Mouse (Mus musculus) 416B (cell line): Measurements from ENCODE around the gene Rangrf.
"Not testable (repeated sequence)": the region's sequence is repeated elsewhere in the genome, so short reads cannot be mapped to it uniquely, and the experiment has no call there.

Experiments
- DNase-seq: peaks from one replicate; pipeline ENCODE4 v3.0.0; 2011; ENCODE audit warnings: low read depth

Rangrf gene

DNA sequence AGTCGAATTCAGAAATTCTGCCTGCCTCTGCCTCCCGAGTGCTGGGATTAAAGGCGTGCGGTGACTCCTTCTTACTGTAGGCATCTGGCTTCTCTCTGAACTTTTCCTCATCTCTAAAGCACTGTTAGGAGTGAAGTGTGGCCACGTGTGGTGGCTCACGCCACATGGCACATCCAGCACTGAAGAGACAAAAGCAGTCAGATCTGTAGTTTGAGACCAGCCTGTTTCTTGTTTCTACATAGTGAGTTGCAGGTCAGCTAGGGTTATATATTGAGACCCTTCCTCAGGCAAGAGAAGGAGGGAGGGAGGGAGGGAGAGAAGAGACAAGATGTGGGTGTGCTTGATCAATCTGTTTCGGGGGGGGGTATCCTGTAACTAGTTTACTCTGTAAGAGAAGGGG, at the start of gene Rangrf:
Rangrf (minus strand) TSS at position 101 of the 400 bp plus-strand sequence.
- DNase-seq, result no peak

GRCm38 (mm10) chr11:69020691-69021090, 45.7 kb upstream of the Rangrf start:
- no peak for DNase-seq

GRCm38 (mm10) chr11:69016755-69017154, 41.8 kb upstream of the Rangrf start:
- no peak for DNase-seq

GRCm38 (mm10) chr11:69015644-69016441, 40.9 kb upstream of the Rangrf start, which contains the start of gene Ctc1:
TSS of gene Ctc1 (plus strand) at chr11:69015911.
- DNase-seq, result peak; percentile 98

GRCm38 (mm10) chr11:69012071-69012601, 37.2 kb upstream of the Rangrf start:
- DNase-seq, result peak; percentile 96

- DNase-seq, result peak; percentile 59
These were observed 36.5 kb upstream of the Rangrf start for GRCm38 (mm10) chr11:69011445-69011844.

DNA sequence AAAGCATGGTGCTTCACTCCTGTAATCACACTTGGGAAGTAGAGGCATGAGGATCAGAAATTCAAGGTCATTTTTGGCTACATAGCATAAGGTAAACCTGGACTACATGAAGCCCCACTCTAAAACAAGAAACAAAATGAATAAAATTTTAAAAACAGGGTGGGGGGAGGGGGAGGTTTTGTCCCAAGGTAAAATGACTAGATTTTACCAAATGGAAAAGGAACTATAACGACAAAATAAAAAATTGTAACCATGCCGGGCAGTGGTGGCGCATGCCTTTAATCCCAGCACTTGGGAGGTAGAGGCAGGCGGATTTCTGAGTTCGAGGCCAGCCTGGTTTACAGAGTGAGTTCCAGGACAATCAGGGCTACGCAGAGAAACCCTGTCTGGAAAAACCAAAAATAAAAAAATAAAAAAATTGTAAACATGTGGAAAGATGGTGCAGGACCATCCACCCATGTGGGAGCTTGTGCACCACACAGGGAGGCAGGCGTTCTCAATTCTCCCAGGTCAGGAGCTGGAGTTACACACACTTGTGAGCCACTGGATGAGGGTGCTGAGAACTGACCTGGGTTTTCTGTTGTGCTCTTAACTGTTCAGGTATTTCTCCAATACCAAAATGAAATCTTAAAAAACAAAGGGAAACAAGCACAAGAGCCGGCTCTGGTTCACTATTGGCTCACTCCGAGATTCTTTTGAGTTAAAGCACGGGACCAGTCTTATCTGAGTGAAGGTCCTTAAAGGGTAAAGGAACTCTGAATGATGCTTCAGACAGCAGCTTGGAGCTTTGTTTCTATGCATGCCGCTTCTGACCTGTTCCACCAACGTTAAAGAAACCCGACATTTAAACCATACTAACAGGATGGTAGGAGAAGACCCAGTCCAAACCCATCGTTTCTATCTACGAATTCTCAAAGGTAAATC, 35.7 kb upstream of the Rangrf start:
- DNase-seq, result no peak

- DNase-seq, result no peak
These were observed 34.5 kb upstream of the Rangrf start for GRCm38 (mm10) chr11:69009508-69009907.

DNA sequence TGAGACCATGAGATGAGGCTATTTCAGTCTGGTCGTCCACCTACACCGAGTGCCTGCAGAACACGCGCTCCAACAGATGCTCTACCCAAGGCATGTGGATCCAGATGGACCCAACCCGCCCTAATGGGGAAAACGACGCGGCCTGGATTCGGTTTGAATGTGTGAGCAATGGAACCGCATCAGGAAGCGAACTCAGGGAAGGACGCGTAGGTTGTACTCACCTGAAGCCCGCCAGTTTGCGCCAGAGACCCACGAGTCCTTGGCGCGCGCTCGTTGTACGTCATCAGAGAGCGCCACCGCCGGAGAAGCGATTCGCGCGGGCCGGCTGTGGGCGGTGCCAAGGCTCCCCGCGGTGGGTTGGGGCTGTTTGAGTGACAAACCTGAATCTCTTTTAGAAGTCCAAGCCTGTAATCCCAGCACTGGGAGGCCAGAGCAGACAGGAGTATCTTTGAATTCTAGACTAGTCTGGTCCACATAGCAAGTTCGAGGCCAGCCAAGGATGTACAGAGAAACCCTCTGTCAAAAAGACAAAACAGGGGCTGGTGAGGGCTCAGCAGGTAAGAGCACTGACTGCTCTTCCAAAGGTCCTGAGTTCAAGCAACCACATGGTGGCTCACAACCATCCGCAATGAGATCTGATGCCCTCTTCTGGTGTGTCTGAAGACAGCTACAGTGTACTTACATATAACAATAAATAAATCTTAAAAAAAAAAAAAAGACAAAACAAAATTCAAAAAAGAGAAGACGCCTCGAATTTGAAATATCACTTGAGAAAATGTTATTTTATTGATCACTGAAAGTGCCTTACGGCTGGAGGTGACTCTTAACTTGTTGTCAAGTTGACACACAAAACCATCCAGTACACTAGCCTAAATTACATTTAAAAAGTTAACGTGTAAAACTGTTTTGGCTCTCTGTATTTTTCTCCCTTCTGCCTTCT, 33.5 kb upstream of the Rangrf start, which contains the start of gene Pfas:
Pfas (minus strand) TSS at position 279 of the 940 bp plus-strand sequence.
- DNase-seq, result peak; percentile 97

DNA sequence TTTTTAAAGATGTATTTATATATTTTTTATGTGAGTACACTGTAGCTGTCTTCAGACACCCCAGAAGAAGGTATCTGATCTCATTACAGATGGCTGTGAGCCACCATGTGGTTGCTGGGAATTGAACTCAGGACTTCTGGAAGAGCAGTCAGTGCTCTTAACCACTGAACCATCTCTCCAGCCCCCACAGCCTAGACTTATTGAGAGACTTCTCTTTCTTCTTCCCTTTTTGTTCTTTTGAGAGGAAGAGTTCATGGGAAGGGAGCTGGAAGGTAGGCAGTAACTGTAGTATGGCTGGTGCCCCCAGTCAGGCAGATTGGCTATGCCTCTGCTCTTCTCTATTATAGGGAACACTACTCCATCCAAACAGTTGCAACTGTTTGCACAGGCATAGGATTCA, 31.6 kb upstream of the Rangrf start:
- not testable (repeated sequence) for DNase-seq

- DNase-seq, result peak; percentile 39
These were observed 30.2 kb upstream of the Rangrf start for GRCm38 (mm10) chr11:69005193-69005592.

DNA sequence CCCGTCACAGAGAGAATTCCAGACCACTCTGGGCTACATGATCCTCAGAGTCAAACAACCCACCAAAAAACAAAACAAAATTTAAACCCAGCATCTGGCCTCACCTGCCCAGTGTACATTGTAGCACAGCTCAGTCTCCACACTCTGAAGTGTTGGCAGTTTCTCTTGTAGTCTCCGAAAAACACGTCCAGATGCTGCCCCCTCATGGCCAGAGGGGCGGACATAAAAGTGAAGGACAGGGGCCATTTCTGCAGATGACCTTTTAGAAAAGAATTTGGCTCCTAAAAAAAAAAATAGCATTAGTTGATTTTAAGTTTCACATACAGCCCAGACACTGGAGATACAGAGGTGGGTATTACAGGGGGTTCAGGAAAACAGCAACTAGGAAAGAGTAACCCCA, 28.6 kb upstream of the Rangrf start:
- DNase-seq, result peak; percentile 59

DNA sequence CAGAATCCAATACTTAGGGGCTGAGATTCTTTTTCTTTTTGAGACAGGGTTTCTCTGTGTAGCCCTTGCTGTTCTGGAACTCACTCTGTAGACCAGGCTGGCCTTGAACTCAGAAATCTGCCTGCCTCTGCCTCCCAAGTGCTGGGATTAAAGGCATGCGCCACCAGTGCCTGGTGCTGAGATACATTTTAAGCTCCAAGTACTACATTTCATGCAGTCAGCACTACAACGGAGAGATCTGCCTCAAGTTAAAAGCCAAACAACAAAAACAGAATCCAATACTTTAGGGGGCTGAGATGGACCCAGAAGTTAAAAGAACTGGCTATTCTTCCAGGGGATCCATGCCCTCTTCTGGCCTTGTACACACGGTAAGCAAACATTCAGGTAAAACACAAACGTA, 27.8 kb upstream of the Rangrf start:
- DNase-seq, result not testable (repeated sequence)

- no peak for DNase-seq
These were observed 22.1 kb upstream of the Rangrf start for GRCm38 (mm10) chr11:68997080-68997479.

DNA sequence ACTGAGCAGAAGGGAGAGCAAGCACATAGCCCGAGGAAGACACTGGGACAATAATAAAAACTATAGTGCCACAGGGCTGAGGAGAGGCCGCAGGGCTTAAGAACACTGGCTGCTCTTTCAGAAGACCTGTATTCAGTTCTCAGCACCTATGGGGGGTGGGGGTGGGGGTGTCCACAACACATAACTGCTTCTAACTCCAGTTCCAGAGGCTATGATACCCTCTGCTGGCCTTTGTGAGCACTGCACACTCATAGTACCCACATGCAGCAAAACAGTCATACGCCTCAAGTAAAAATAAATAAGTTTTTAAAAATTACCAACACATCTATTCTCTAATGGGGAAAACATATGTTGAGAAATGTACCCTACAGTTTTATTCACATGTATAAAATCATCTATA, 19.4 kb upstream of the Rangrf start:
- no peak for DNase-seq

- DNase-seq, result no peak
These were observed 18.1 kb upstream of the Rangrf start for GRCm38 (mm10) chr11:68993122-68993521.

- no peak for DNase-seq
These were observed 13.4 kb upstream of the Rangrf start for GRCm38 (mm10) chr11:68988341-68988740.

- no peak for DNase-seq
These were observed 12.4 kb upstream of the Rangrf start for GRCm38 (mm10) chr11:68987365-68987882.

GRCm38 (mm10) chr11:68982639-68983369, 7.8 kb upstream of the Rangrf start:
- peak; percentile 81 for DNase-seq

- no peak for DNase-seq
These were observed 5.9 kb upstream of the Rangrf start for GRCm38 (mm10) chr11:68980919-68981318.
